Mouse (Mus musculus) hindbrain, postnatal 0 days (tissue): ENCODE results near the gene Tgfbi. TPM values are rescaled to one million over a fixed set of nuclear protein-coding genes. Genes with fewer than 3 reads are reported as not detected.

ENCODE experiments used
- ATAC-seq: fragments of 200-750 bp; cut with Nextera tagmentation; 2 replicates; pipeline ENCODE4 v1.8.0; 2017; ENCODE audit warnings: mild to moderate bottlenecking, moderate TSS enrichment, moderate library complexity
- DNase-seq: peaks from one replicate; pipeline ENCODE4 v3.0.0-alpha.2; 2015; ENCODE audit warnings: low spot score
- H3K27ac ChIP-seq: fragments of 300-500 bp; sonication (generic); 2 replicates; pipeline ENCODE4 v1.5.1; 2014; ENCODE audit warnings: mild to moderate bottlenecking
- H3K27me3 ChIP-seq: fragments of 300-500 bp; sonication (generic); 2 replicates; pipeline ENCODE4 v1.6.1; 2014; ENCODE audit warnings: low read length, mixed read lengths; ENCODE audit not compliant: insufficient read depth
- H3K36me3 ChIP-seq: fragments of 300-500 bp; sonication (generic); 2 replicates; pipeline ENCODE4 v1.6.1; 2014; ENCODE audit warnings: low read length, mixed read lengths; ENCODE audit not compliant: insufficient read depth
- H3K4me1 ChIP-seq: fragments of 300-500 bp; sonication (generic); 2 replicates; pipeline ENCODE4 v1.6.1; 2014; ENCODE audit warnings: antibody characterized with exemption, low read length, mixed read lengths; ENCODE audit not compliant: insufficient read depth
- H3K4me2 ChIP-seq: fragments of 300-500 bp; sonication (generic); 2 replicates; pipeline ENCODE4 v1.6.1; 2014; ENCODE audit warnings: low read depth, mild to moderate bottlenecking, low read length, moderate library complexity, mixed read lengths
- H3K4me3 ChIP-seq: fragments of 300-500 bp; sonication (generic); 2 replicates; pipeline ENCODE4 v1.5.1; 2014; ENCODE audit warnings: low read length
- H3K9ac ChIP-seq: fragments of 300-500 bp; sonication (generic); replicated peaks from 2 replicates; pipeline ENCODE4 v1.6.1; 2014; ENCODE audit warnings: mild to moderate bottlenecking, low read length, moderate library complexity, mixed read lengths
- H3K9me3 ChIP-seq: fragments of 300-500 bp; sonication (generic); 2 replicates; pipeline ENCODE4 v1.6.1; 2016; ENCODE audit warnings: low read length, mixed read lengths
- CTCF ChIP-seq: IDR thresholded peaks from 2 replicates; pipeline ENCODE4 v1.5.1; 2016; ENCODE audit warnings: antibody characterized with exemption, control low read depth, low read depth
- WGBS: fragments of 180-500 bp; shearing (Covaris S2); extraction: QIAGEN DNeasy Blood & Tissue Kit; methylation state at CpG from one replicate; pipeline ENCODE4 v1.1.7; 2014; 5-methylcytosine and 5-hydroxymethylcytosine counted together
- polyA plus RNA-seq: library from polyadenylated mRNA; unstranded; fragments of >200 nt; fragmentation: Nextera tagmentation; extraction: Ambion mirVana; gene quantifications from 2 replicates; pipeline ENCODE4 v1.2.1, GENCODE M21; 2015
- total RNA-seq: library from RNA; depleted of rRNA; stranded (reverse); fragments of >200 nt; gene quantifications from 2 replicates; pipeline ENCODE4 v1.2.3, GENCODE M21; 2014

Tgfbi gene
- total and polyA plus RNA-seq, 2 experiments from 2014 or later = 4.9 to 6.2 TPM

- ATAC-seq = no peak
- Histone ChIP-seq H3K4me3 (no peak overlapping the region), H3K27ac (no peak overlapping the region), H3K27me3 (peaks cover 25% of the 10 kb centered on the region), H3K4me2 (no peak overlapping the region), H3K36me3 (no peaks in the 10 kb centered on the region), H3K9ac (no peak overlapping the region), H3K9me3 (no peaks in the 10 kb centered on the region), H3K4me1 (peaks cover 6% of the 10 kb centered on the region; the same call in 1 of the 2 replicates)
- no peak for TF ChIP-seq CTCF
- no peak for DNase-seq
- 74% methylated on average over 3 of the region's 3 CpGs for WGBS
These were observed 5.4 kb downstream of the Tgfbi start for GRCm38 (mm10) chr13:56614768-56615167.

- DNase-seq (no peak), ATAC-seq (no peak)
- no peak overlapping the region for H3K4me2 ChIP-seq
- H3K4me1 ChIP-seq = peaks cover 6% of the 10 kb centered on the region; the same call in 1 of the 2 replicates
- no peak overlapping the region for H3K27ac ChIP-seq
- H3K36me3 ChIP-seq = no peaks in the 10 kb centered on the region
- H3K4me3 ChIP-seq = no peak overlapping the region
- peaks cover 21% of the 10 kb centered on the region for H3K27me3 ChIP-seq
- 35% methylated on average over 10 of the region's 10 CpGs for WGBS
- H3K9me3 ChIP-seq = no peaks in the 10 kb centered on the region
- TF ChIP-seq CTCF = no peak
- H3K9ac ChIP-seq = no peak overlapping the region
These were observed 5.9 kb downstream of the Tgfbi start for GRCm38 (mm10) chr13:56615223-56615622.

- WGBS = 52% methylated on average over 9 of the region's 9 CpGs
- no peak overlapping the region for H3K4me2 ChIP-seq
- no peak overlapping the region for H3K9ac ChIP-seq
- H3K4me3 ChIP-seq = no peak overlapping the region
- peaks cover 6% of the 10 kb centered on the region; the same call in 1 of the 2 replicates for H3K4me1 ChIP-seq
- ATAC-seq (peak; percentile 43), DNase-seq (peak; percentile 80)
- no peaks in the 10 kb centered on the region for H3K9me3 ChIP-seq
- H3K27ac ChIP-seq = no peak overlapping the region
- H3K36me3 ChIP-seq = no peaks in the 10 kb centered on the region
- peaks cover 14% of the 10 kb centered on the region for H3K27me3 ChIP-seq
- peak; percentile 66 for TF ChIP-seq CTCF
These were observed 6.5 kb downstream of the Tgfbi start for GRCm38 (mm10) chr13:56615864-56616263.

DNA sequence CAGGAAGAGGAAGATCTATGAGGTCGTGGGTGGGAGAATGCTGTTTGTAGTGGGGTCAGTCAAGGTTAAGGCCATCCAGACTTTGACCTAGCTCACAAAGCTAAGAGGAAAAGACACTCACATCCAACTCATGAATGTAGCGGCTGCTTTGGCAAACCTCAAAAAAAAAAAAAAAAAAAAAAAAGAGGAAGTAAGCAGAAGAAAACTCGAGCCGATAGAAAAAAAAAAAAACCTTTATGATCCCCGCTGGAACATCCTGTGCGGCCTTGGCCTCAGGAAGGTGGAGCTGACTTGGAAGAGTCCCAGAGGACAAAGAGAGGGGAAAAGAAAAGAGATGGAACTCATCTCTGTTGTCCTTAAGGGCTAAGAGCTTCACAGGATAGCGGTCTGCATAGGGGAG, 7.1 kb downstream of the Tgfbi start:
- ATAC-seq (no peak), DNase-seq (no peak)
- H3K36me3 ChIP-seq = no peaks in the 10 kb centered on the region
- peaks cover 6% of the 10 kb centered on the region; the same call in 1 of the 2 replicates for H3K4me1 ChIP-seq
- H3K9me3 ChIP-seq = no peaks in the 10 kb centered on the region
- WGBS = 65% methylated on average over 7 of the region's 7 CpGs
- H3K4me3 ChIP-seq = no peak overlapping the region
- no peak for TF ChIP-seq CTCF
- no peak overlapping the region for H3K4me2 ChIP-seq
- no peak overlapping the region for H3K9ac ChIP-seq
- H3K27me3 ChIP-seq = peaks cover 10% of the 10 kb centered on the region; the same call in 1 of the 2 replicates
- H3K27ac ChIP-seq = no peak overlapping the region

DNA sequence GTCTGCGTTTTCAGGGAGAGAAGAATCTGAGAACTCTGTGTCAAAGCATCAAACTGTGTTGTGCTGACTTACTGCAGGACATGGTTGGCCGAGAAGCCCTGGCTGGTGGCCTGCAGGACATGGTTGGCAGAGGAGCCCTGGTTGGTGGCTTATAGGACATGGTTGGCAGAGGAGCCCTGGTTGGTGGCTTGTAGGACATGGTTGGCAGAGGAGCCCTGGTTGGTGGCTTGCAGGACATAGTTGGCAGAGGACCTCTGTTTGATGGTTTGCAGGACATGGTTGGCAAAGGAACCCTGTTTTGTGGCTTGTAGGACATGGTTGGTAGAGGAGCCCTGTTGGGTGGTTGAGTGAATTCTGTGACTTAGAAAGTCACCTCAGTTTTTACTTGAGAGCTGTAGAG, 7.9 kb downstream of the Tgfbi start:
- no peak overlapping the region for H3K4me2 ChIP-seq
- no peak for TF ChIP-seq CTCF
- H3K4me3 ChIP-seq = no peak overlapping the region
- no peak for DNase-seq
- WGBS = 93% methylated on average over 2 of the region's 2 CpGs
- ATAC-seq = no peak
- H3K4me1 ChIP-seq = peaks cover 6% of the 10 kb centered on the region; the same call in 1 of the 2 replicates
- no peak overlapping the region for H3K9ac ChIP-seq
- 0 out of 2 replicates have a peak, but pooled peaks cover 1% of the 10 kb centered on the region for H3K27me3 ChIP-seq
- no peaks in the 10 kb centered on the region for H3K9me3 ChIP-seq
- H3K36me3 ChIP-seq = no peaks in the 10 kb centered on the region
- H3K27ac ChIP-seq = no peak overlapping the region

GRCm38 (mm10) chr13:56622201-56622757, 13.0 kb downstream of the Tgfbi start:
- H3K36me3 ChIP-seq = no peaks in the 10 kb centered on the region
- H3K27ac ChIP-seq = no peak overlapping the region
- H3K4me1 ChIP-seq = no peaks in the 10 kb centered on the region
- no peaks in the 10 kb centered on the region for H3K27me3 ChIP-seq
- H3K4me3 ChIP-seq = no peak overlapping the region
- H3K4me2 ChIP-seq = no peak overlapping the region
- no peak overlapping the region for H3K9ac ChIP-seq
- TF ChIP-seq CTCF = no peak
- DNase-seq (no peak), ATAC-seq (no peak)
- WGBS = 67% methylated on average over 8 of the region's 8 CpGs
- no peaks in the 10 kb centered on the region for H3K9me3 ChIP-seq

GRCm38 (mm10) chr13:56626524-56626923, 17.2 kb downstream of the Tgfbi start:
- H3K4me3 ChIP-seq = no peak overlapping the region
- DNase-seq (no peak), ATAC-seq (no peak)
- no peak for TF ChIP-seq CTCF
- H3K36me3 ChIP-seq = no peaks in the 10 kb centered on the region
- H3K9me3 ChIP-seq = no peaks in the 10 kb centered on the region
- WGBS = 65% methylated on average over 6 of the region's 6 CpGs
- no peak overlapping the region for H3K27ac ChIP-seq
- no peaks in the 10 kb centered on the region for H3K27me3 ChIP-seq
- H3K9ac ChIP-seq = no peak overlapping the region
- H3K4me1 ChIP-seq = no peaks in the 10 kb centered on the region
- H3K4me2 ChIP-seq = no peak overlapping the region
